Mouse (Mus musculus): ENCODE measurements around the gene Clcnka. TPM values are rescaled to one million over a fixed set of nuclear protein-coding genes. Genes with fewer than 3 reads are reported as not detected.
A peak's percentile ranks its signal among the peaks of the same experiment; 100 is the strongest.

Clcnka gene
- total RNA-seq, 2 experiments from 2014 or later: not detected

DNA sequence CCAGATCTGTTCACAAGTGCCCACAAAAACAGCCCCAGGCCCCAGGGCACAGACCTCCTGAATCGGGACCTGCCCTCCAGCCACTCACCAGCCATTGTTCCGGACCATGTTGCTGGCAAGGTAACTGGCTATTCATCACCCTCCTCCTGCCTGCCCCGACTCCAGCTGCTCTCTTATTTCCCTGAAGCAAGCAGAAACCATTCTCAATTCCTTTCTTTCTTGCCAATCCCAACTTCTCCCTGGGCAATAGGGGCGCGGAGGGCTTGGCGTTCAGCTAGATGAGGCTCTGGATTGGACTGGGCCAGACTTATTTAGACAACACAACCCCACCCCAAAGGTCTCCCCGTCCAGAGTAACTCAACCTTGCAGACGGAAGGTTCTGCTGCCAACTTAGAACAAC, 18.9 kb downstream of the Clcnka start:
- DNase-seq: no peak

DNA sequence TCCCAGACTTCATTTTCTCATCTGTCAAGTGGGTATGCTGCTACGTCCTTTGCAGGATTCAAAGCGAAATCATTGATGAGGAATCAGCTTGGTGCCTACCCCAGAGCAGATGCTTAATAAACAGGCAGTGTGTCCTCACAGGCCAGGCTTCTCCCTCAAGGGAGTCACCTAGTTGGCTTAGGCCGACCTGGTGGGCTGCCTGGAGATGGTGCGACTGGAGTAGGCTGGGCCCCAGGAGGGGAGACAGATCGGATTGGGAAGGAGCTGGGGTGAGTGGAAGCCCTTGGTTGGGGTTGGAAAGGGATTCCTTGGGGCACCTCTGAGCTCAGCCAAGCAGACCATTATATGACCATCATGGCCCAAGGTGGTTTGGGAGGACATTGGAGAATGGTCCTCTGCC, 26.1 kb downstream of the Clcnka start:
- DNase-seq: peak in 1 of 2 experiments; percentile 38

DNA sequence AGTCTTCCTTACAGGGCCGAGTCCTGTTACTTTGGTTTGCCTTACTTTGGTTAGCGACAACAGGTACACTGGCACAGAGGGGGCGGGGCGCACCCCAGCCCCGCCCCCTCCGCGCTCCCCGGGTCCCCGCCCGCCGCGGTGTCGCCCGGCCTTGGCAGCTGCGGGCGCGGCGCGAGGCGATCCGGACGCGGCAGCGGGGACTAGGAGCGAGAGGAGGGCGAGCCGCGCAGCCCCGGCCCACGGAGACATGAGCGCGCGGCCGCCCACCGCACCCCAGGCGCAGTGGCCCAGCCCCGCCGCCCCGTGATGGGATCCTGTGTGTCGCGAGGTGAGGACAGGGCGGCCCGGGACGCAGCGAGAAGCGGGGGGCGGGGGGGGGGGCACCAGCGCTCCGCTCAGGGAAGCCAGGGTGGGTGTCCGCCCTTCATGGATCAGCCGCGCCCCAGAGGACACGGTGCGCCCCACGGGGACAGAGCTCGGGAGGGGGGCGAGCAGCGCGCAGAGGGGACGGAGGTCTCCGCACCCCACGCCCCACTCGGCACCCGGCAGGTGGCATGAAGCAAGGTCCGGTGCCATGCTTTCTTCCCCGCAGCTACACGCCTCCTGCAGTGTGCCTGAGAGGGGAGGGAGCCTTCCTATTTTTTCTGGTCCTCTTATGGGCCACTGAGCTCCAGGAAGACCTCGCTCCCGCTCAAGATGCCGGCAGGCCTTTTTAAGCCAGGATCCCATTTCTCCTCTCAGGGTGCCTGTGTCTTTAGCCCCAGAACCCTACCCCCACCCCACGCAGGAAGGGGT, 30.3 kb downstream of the Clcnka start, which contains the start of gene Fam131c:
TSS of gene Fam131c (plus strand) at position 224 of the 795 bp plus-strand sequence.
- peak; percentile 63 to 80 for DNase-seq

DNA sequence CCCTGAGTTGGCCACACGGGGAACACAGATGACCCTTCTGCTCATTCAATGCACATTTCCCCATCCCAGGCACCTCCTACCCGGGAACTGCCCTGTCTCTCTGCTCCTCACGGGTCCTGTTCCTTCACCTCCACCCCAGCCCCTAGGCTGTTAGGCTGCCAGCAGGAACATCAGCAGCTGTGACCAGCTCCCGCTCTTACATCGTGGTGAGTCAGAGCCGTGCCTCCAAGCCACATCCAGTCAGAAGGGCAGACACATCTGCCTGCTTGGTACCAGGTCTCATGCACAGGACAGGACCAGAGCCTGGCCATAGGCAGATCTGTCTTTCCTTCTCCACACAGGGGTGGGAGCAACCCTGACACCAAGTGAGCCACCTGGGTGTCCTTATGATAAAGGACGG, 32.6 kb downstream of the Clcnka start:
- DNase-seq: peak; percentile 45 to 63

DNA sequence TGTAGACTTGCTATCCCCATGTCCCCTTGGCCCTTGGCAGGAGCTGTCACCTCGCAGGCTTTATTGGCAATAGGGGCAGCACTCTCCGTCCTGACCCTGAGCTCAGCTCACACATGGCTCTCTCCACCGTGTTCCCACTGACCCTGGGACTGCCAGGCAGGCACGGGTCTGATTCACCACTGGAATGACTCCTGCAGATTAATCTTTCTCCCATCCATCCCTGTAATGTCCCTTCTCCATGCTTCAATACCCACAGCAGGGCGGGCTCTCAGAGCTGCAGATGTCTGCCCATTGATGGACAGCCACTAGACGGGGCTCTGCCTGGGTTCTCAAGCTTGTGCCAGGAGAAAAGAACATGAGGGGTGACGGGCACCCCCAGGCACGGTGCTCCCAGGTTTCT, 33.4 kb downstream of the Clcnka start:
- DNase-seq: peak; percentile 74 to 82

DNA sequence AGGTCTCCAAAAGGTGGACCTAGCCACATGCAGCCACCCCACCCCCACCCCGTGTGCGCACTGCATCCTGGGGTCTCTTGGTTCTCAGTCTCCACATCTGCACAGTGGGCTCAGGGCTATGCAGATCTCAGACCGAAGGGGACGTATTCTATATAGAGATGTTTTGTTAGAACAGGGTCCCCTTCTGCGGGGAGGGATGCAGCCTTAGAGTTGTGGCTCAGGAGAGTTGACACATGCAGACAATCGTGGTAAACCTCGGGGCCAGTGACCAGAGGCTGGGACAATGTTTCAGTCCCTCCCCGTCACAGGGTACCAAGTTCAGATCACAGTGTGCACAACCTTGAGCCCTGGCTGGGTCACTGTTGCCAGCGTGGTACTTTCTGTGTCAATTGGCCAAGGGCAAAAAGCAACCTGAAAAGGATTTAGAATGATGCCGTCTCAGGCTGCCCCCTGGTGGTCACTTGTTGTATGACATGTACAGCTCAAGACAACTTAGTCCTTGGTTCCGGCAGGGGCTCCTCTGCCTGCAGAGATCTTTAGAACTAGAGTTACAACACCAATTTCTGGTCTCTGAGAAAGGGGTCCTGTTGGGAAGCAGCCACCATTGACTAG, 35.5 kb downstream of the Clcnka start:
- peak; percentile 78 to 89 for DNase-seq

DNA sequence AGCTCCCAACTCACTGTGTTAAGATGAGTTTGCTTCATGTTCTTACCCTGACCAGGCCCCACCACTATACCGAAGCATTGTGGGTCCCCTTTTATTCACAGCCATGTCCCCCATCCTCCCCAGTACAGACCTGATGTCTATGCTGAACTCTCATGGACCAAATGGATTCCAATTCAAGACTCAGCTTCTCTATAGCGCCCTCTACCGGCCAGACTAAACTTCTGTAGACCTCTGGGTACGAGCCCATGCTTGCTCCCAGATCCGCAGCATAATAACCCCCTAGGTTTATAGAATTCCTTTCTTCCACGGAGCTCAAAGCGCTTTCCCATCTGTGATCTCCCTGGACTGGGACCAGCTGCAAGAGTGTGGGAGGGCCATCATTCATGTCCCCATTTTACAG, 37.7 kb downstream of the Clcnka start:
- peak; percentile 50 to 69 for DNase-seq

DNA sequence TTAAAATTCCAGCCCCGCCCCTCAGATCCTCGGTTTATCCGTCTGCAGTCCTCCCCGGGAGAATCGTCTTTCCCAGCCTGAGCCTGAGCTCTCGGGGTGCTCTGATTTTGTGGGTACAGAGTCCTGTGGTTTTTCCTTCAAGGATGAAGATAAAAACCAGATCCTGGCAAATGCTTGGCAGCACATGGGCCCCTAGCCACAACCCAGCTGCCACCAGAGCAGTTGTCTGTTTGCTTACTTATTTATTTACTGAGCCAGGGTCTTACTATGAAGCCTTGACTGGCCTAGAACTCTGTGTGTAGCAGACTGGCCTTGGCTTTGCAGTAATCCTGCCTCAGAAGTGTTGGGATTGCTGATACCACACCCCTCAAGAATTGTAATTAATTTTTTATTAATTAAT, 39.3 kb downstream of the Clcnka start:
- DNase-seq: no peak

DNA sequence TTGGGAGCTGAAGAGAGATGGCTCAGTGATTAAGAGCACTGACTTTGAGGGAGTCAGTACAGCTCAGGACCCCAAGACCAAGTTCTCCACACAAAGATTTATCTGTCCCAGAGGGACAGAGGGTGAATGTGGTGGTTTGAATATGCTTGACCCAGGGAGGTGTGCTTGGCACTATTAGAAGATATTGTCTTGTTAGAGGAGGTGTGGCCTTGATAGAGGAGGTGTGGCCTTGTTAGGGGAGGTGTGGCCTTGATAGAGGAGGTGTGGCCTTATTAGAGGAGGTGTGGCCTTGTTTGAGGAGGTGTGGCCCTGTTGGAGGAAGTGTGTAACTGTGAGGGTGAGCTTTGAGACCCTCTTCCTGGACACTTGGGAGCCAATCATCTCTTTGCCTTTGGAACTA, 40.7 kb downstream of the Clcnka start:
- no peak for DNase-seq

DNA sequence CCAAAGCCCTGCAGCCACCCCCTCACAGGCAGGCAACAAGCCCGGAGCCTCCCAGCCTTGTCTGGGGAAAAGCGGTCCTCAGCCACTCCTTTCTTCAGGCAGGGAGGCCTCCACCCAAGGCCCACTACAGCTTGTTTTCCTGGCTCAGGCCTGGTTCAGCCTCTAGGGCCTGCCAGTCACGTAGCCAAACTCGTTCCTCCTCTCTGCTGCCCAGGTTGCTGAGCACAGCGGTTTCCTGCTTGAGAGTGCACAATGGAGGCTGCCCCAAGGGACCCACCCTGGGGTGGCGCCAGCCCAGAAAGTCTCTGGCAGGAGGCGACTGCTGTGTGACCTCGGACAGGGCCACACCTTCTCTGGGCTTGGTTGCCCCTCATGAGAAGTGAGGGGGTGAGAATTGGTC, 44.7 kb downstream of the Clcnka start:
- peak; percentile 23 to 53 for DNase-seq

DNA sequence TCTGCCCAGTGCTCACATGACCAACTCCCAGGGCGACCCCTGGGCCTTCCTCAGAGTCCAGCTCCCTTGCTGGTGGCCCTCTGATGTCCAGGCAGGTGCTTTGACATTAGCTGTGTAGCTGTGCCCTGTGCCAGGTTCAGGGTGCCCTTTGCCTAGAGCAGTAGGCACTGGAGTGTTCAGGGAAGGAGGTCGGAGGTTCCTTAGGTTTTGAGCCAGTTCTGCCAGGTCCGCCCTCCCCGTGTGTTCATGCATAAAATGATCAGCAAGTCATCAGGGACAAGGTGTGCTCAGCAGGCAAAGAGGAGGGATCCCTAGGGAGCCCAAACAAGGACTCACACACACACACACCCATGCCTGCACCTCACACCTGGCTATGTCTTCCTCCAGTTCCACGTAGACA, 45.5 kb downstream of the Clcnka start:
- no peak for DNase-seq

DNA sequence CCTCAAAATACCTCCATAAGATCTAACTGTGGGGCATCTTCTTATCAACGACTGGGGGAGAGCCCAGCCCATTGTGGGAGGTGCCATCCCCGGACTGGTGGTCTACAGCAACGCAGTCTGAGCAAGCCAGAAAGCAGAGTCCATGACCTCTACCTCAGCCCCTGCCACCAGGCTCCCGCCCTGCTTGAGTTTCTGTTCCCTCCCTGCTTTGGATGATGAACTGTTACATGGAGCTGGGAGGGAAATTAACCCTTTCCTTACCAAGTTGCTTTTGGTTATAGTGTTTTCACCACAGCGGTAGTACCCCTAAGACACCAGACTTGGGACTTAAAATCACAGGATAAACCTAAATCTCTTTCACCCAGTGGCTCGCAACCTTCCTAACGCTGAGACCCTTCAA, 46.6 kb downstream of the Clcnka start:
- no peak for DNase-seq

DNA sequence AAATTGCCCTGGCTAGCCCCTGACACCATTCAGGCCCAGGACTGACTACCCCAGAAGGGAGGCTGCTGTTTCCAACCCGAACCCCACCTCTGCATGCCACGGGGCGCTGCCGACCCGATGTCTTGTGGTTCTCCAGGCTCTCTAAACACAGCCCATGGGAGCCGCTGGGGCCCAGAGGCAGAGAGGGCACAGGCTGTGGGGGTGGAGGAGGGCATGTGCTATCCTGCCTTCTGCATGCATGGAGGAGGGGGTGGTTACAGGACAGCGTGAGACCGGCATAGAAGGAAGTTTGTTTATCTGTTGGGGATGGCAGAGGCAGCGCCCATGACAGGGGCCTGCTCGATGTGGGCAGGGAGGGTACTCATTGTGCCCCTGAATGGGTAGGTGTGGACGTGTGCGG, 48.5 kb downstream of the Clcnka start:
- DNase-seq: no peak

DNA sequence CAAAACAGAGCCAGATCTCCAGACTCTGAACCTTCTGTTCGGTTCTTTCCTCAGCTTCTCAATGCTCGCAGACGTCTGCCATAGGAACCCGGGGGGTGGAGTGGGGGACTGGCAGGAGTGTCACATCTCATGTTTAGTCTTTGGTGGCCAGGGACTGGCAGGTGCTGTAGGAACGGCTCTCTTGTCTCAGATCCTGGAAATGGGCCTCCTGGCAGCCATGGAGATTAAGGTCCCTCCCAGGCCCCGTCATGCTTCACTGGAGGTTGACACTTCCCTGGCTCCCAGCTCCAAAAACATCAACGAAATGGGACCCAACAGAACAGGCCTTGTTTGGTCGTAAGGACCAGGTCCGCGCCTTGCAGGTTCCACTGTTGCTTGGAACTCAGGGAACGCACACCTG, 49.9 kb downstream of the Clcnka start:
- DNase-seq: no peak

DNA sequence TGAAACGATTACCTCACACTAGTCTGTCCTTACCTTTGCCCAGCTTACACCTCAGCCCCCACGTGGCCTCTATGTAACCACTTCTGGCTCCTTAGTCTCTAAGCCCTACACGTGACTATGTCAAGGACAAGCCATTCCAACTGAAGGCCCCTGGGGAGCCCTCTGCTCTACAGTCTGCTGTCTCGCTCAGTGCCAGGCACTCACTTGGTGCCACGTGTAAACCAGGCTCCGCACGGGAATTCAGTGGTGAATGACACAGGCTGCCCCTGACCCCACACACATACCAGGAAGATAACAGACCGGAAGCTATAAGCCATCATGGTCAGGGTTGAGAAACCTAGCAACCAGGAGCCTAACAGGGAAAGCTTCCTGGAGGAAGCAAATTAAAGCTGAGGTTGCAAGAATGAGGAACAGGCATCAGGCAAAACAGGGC, 51.1 kb downstream of the Clcnka start:
- DNase-seq: peak in 1 of 2 experiments; percentile 47

DNA sequence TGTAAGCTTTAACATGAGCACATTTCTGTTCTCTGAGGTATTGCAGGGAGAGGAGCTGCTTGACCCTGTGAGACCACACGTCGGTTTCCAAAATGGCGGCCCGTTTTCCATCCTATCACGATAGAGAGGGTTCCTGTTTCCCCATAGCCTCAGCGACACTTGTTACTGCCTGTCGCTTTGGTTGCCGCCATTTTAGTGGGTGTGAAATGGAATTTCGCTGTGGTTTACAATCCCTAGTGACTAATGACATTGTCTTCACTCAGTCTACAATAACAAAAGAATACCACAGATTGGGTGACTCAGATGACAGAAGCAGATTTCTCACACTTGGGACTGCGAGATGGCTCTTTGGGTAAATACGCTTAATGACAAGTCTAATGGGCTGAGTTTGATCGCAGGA, 53.3 kb downstream of the Clcnka start:
- DNase-seq: no peak

DNA sequence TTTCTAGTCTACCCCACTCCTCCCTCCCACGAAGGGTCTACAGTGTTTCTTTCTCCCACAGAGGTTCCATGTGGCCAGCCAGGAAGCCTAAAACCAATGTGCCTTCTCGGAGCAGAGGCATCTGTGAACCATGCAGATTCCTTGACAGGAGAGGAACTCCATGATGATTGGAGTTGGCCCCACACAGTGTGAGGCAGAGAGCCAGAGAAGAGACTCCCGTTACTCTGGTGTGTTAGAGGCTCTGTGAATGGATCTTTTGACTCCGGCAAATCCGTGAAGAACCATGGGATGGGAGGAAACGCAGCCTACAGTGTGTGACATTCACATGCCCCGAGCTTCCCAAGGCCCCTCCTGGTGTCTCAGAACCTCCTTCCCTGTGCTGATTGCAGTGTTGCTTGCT, 55.0 kb downstream of the Clcnka start:
- DNase-seq: no peak

DNA sequence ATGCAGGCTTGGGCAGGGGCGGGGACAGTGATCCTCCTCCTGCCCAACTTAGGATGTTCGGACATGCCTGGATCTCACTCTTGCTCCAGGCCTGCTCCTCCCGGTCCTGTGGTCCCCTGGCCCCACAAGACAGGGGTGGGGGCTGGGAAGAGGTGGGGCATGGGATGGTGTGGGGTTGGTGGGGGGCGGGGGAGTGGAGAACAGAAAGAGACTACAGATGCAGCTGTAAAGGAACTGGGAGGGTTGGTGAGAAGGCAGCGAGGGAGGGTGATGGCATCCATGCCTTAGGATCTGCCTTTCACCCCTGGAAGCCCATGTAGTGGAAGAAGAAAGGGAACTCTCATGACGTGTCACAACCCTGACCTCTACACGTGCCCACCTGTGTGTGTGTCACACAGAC, 57.0 kb downstream of the Clcnka start:
- no peak for DNase-seq

DNA sequence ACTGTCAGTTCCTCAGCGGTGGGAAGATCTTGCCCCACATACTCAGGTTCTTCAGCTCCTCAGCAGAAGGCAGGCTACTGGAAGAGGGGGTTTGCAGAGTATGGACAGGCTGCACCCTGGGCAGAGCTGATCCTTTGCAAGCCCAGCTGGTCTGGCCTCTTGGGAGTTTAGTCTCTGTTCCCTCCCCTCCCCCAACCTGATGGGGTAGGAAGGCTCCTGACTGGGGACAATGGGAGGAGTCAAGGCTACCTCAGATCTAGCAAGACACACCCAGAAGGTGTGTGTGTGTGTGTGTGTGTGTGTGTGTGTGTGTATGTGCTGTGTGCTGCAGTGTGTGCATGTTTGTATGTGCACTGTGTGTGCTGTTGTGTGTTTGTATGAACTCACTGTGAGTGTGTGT, 59.7 kb downstream of the Clcnka start:
- DNase-seq: no peak

DNA sequence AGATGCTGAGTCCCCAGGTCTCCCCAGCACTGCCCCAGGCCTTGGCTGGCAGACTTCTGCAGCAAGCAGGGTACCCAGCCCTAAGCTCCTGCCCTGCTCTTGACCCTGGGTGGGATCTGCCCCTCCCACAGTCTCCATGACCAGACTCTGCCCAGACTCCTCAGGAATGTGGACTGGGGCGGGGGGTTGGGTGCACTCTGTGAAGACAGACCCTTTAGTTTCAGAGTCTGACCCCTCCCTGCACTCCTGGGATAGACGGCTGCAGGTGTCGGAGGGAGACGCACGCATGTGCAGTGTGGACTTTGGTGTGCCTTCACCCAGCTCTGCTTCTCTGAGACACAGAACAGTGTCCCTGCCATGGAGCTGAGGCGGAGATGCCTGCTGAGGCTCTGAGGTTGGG, 60.5 kb downstream of the Clcnka start:
- no peak for DNase-seq

DNA sequence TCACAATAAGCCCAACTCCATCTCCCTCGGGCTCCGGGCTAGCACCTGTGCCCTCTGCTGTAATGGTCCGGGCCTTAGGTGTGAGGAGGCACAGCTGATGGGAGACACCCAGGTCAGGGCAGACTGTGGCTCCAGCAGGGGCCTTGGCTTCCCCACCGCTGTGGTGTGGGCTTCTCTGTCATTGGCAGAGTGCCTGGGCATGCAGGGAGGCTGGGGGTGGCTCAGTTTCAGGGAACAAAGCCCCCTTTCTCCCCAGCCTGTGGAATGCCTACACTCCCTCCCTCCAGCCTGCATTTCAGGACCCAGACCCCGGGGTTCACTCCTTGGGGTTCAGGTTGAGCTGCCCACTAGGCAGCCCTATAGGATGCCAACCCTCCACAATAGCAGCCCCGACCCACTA, 62.3 kb downstream of the Clcnka start:
- no peak for DNase-seq

DNA sequence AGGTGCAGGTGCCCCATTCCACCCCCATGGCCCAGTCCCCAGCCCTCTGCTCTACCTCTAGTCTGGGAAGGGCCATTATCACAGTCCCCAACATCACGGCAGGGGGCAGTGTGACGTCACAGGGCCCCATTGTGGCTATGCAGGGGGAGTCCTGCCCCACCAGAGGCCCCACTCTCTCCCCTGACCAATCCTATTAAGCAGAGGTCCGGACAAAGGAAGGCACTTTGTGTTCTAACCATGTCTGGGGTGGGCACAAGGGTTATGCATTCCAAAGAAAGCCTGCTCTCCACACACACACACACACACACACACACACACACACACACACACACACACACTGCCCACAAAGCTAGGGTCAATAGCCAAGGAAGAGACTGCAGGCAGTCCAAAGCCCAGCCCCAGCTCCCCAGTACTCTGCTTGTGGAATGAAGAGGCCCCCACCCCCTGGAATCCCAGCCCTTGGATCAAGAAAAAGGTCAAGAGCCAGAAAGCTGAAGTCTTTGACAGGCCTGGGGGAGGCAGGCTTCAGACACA, 63.2 kb downstream of the Clcnka start:
- no peak for DNase-seq

DNA sequence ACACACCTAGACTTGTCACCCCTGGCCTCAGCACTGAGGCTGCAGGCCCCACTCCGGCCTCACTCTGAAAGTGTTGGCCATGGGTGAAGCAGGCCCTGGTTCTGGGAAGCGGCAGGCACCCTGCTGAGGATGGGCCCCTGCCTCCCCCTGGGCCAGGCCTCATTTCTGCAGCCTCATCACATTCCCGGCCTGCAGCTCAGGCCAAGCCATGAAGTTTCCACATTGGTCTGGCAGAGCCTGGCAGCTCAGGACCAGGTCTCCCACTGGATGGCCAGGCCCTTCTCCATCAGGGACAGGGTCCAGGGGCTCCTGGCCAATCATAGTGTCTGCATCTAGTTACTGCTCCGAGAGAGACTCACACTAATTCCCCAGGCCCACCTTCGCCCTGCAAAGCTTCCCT, 63.8 kb downstream of the Clcnka start:
- DNase-seq: no peak
